Mouse (Mus musculus): ENCODE results near the gene Hes3.

Gene Hes3

DNA sequence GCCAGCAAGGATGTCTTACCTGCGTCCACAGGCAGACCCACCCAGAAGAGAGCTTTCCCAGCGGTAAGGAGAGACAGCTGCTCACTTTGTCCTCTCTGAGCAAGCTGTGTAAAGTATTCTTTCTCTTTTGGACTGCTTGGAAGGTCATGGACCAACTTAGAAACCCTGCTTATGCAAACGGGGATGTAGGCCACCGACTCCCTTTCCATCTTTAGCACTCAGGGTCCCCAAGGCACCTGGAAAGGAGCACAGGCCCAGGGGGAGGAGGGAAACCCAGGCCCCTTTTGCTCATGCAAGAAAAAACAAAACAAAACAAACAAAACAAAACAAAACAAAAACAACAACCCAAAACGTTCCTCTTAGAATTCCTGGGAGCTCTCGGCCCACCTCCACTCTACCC lies at the start of gene Hes3:
Gene Hes3, minus strand, starts transcription at position 101 of the 400 bp plus-strand sequence.
- in situ Hi-C loops (cut with MboI, MseI), result no loop called here

DNA sequence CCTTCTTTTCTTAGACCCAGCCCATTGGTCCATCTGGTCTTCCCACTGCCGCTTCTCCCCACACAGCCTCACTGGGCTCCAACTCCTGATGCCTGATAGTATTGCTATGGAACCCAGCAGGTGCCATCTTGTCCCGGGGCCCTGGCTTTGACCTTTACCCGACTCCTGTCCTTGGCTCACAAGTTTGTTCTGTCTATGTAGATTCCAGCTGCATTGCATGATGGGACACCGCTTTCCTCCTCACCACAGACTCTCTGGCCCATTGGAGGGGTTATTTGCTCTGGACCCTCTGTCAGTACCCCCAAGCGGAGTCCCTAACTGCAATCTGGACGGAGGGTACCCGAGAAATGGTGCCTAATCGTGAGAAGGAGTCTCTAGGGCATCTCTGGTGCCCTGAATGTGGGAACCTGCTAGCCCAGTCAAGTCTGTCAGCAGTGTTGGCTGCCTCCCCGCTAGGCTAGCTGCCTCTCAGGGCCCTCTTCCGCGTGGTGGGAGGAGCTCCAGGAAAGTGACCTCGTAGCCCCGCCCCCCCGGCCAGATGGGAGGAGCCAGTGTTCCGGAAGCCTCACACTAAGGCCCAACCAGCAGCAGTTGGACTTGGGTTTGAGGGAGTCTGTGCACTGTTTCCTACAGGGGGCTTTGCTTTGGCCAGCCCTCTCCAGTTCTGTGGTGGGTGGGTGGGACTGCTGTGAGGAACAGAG lies 49.3 kb upstream of the Hes3 start:
- in situ Hi-C loops (cut with MboI, MseI), result loop anchor here (5.0 kb wide), 1 partner anchor 47 kb away; no protein-coding TSS in a partner anchor

DNA sequence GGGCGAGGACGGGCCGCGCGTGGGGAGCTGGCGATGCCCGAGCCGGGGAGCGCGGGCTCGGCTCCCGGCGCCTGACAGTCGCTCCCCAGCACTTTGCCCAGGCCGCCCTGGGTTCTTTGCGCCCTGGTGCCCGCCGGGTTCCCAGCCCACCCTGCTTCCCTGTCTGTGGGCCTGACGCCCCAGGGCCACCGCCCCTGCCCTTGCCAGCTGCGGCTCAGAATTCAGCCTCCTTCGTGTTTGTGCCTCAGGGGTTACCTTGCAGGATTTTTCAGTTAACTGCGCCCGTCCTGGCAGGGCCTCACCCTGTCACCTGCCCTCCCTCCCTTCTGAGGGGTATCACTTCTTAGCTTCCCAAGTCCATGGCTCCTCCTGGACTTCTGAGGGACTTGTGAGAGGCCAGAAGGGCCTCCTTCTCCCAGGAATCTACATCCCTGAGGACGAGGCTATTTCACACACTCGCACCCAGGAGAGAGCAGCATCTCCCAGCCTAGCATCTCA lies 47.9 kb upstream of the Hes3 start:
- in situ Hi-C loops (cut with MboI, MseI), result no loop called here

DNA sequence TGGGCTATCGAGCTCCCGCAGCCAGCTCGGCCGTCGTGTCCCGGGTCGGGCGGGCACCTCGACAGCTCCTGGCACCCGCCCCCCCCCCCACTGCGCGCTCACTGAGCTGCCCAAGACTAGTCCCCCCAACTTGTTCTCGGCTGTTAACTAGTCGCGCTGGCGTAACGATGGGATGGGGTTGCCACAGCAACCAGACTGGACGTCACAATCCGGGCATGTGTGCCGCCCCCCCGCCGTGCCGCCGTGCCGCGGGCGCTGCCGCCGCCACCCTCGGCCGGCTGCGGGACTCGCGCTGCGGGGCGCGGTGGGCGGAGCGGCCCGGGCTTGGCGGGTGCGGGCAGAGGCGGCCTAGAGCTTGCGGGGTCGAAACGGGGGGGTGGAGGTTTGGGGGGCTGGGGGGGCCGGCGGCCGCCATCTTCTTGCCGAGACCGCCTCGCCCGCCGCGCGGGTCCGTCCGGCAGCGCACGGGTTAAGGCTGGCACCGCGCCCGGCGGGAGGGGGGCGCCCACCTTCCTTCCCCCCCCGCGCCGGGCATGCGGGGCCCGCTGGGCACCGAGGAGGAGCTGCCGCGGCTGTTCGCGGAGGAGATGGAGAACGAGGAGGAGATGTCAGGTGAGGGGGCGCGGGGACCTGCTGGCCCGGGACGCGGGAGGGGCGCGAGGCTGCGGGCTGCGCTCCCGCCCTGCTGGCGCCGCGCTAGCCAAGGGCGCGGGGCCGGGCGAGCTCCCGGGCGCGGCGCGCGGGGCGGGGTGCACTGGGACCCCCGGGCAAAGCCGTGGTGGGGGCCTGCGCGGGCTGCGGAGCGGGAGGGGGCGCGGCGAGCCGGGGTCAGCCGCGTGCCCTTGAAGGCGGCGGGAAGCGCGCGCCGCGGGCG lies 47.2 kb upstream of the Hes3 start, which contains the start of gene Chd5:
Gene Chd5, plus strand, starts transcription at position 233 of the 874 bp plus-strand sequence.
- in situ Hi-C loops (cut with MboI, MseI), result no loop called here

DNA sequence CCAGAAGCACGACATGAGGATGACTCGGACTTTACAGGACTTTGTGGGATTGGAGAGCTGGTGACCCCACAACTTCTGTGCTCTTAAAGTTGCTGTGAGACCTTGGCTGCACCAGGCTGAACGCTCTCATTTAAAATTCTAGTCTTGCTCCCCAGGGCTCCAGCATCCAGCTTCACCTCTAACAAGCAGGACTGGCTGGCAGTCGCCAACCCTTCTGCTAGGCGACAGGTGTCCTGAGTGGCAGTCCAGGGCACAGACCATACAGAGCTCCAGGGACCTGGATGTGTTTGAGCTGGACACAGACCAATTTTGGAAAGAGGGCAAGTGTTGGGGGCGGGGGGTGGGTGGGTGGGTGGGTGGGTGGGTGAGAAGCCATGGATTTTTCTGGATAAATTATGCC lies 46.3 kb upstream of the Hes3 start:
- in situ Hi-C loops (cut with MboI, MseI), result no loop called here

DNA sequence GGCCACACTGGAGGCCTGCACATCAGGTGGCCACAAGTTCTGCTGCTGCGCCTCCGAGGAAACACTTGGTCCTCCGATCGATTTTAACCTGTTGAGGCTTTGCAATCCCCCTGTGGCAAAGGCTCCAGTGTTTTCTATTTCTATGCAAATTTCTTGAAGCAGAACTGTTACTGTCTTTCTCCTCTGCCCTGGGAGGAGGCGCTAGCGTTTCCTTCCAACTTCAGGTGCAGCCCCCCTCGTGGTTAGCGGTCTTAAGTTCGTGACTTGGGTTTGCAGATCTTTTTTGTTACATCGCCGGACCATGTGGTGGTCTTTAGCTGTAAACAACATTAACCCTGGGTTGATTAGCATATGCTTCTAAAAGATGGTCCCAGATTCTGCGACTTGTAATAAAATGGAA lies 42.1 kb upstream of the Hes3 start:
- in situ Hi-C loops (cut with MboI, MseI), result no loop called here

DNA sequence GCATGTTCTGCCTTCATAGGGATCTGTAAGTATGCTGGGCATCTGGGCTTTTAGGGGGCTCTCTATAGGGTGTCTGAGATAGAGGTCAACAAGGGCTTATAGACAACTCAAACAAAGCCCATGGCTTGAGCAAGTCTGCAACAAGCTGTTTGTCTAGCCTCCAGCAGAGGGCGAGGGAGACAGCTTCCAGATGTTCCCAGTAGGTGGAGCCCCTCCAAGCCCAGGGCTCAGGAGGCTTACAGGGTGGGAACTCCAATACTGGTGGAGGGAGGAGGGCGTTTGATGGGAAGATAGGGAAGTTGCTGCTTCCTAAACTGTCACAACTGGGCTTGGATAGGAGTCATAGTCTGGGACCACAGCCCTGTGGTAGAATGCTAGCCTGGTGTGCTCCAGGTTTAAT lies 41.5 kb upstream of the Hes3 start:
- in situ Hi-C loops (cut with MboI, MseI), result no loop called here

DNA sequence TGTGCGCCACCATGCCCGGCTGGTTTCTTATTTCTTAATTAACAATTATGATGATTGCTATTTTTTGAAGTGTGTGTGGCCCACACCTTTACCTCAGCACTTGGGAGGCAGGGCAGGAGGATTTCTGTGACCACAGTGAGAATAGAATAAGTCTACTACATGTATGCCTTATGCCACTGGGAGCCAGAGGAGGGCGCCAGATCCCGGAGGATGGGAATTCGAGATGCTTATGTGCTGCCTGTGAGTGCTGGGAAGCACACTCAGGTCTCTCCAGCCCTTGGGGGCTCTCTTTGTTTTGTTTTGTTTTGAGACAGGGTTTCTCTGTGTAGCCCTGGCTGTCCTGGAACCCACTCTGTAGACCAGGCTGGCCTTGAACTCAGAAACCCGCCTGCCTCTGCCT lies 37.2 kb upstream of the Hes3 start:
- in situ Hi-C loops (cut with MboI, MseI), result loop anchor here (5.0 kb wide), 1 partner anchor 149 kb away; the partner anchor contains the start of genes Kcnab2 and Nphp4

DNA sequence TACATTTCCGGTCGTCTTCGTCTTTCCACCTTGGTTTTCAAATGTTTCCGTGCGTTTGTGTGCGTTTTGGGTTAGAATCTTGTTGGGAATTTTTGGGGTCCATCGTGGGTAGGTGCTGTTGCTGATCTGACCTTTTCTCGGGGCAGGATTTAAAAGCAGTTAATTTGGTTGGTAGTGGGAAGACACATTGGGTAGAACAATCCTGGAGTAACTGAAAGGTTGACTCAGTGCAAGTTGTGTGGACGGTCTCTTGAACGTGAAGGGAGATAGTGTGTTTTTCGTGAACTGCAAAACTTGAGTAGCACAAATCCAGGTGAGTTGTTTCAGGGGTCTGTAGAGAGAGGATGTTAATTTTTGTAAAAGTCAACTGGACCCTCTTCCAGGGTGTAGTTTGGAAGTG lies 35.1 kb upstream of the Hes3 start:
- in situ Hi-C loops (cut with MboI, MseI), result loop anchor here (5.0 kb wide), 1 partner anchor 151 kb away; the partner anchor contains the start of genes Kcnab2 and Nphp4

DNA sequence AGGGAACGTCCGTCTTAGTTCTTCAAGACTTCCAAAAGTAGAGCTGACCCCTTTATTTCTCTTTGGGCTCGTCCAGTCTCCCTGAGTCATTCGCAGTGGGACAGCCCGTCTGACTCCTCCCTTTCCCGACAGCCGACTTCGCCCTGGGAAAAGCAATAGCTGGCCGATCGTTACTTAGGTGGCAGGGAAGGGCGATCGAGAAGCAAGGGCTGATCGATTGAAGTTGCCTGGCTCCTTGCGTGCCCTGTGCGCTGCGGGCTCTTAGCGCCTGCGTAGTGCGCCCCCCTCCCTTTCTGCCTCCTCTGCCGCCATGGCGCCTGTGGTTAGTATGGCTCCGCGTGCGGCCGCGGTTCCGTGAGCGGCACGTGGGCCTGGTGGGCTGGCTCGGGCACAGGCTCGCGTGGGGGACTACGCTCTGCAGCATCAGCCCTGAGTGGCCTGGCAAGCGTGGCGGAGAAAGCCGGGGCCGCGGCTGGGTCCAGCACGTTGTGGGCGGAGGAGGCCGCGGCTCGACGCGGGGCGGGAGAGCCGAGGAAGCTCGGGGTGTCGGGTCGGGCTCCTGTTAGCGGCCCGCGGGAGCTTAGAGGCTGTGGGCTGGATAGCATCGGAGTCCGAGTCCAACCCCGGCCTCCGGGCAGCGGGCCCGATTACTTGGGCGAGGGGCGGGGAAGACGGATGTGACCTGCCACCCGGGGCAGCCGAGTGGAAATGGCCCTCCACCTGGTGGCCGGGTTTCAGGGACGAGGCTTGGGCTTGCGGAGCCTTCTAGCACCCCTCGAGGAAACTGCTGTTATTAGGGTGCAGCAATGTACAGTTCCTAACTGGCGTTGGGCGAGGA lies 34.3 kb upstream of the Hes3 start, which contains the start of gene Rpl22:
Gene Rpl22, plus strand, starts transcription at position 169 of the 838 bp plus-strand sequence.
- in situ Hi-C loops (cut with MboI, MseI), result loop anchor here (5.0 kb wide), 1 partner anchor 152 kb away; the partner anchor contains the start of genes Kcnab2 and Nphp4

DNA sequence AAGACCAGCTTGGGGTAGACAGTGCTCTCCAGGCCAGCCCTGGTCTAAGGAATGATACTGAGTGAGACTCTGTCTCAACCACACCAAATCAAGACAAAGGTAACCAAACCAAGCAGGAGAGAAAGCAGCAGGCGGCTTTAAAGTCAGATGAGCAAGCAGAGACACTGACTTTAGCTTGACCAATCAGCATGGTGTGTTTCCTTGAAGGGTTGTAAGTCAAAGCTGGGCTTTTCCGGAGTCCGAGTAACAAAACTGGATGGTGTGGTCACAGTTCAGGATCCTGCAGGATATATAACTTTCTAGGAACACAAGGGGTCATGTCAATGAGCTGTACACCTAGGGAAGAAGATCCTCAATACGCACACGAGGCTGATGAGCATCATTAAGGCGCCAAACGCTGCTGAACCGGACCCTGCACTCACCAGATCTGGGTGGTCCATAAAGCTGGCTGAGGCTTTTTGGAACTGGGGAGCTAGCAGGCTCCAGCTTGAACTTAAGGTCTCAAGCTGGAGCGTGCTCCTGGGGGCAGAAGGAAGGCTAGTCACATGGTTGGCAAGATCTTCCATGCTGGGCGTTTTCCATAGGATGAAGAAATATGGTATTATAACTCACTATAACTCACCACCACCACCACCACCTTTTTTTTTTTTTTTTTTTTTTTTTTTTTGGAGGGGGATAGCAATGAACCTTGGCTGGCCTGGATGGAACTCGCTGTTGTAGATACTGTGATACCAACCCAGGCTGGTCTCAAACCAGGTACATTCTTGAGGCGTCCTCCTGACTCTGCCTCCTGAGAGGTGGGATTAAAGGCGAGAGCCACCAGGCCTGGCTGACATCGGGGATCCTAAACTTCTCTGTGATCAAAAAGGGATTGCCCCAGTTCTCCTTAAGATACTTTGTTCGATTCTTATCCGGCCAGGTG lies 33.4 kb upstream of the Hes3 start:
- in situ Hi-C loops (cut with MboI, MseI), result loop anchor here (5.0 to 25.0 kb wide), 2 partner anchors 152 to 1637 kb away; partner anchors contain the start of genes A430005L14Rik, Kcnab2 and Nphp4

DNA sequence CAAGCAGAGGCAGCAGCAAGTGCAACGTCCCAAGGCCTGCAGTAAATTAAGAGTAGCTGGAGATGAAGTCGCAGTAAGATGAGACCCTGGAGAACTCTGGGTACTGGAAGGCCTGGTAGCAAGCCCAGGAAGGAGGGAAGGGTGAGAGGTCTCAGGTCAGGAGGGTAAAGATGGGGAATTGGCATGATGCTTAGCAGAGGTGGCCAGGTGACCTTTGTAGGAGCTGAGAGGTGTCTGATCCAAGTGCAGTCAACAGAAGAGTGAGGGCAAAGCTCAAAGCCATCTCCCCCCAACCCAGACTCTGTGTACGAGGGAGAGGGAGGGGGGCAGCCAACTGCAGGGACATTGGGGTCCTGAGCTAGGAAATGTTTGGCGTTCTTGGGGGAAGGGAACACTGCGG lies 30.0 kb upstream of the Hes3 start:
- in situ Hi-C loops (cut with MboI, MseI), result loop anchor here (25.0 kb wide), 1 partner anchor 1641 kb away; the partner anchor contains the start of gene A430005L14Rik

DNA sequence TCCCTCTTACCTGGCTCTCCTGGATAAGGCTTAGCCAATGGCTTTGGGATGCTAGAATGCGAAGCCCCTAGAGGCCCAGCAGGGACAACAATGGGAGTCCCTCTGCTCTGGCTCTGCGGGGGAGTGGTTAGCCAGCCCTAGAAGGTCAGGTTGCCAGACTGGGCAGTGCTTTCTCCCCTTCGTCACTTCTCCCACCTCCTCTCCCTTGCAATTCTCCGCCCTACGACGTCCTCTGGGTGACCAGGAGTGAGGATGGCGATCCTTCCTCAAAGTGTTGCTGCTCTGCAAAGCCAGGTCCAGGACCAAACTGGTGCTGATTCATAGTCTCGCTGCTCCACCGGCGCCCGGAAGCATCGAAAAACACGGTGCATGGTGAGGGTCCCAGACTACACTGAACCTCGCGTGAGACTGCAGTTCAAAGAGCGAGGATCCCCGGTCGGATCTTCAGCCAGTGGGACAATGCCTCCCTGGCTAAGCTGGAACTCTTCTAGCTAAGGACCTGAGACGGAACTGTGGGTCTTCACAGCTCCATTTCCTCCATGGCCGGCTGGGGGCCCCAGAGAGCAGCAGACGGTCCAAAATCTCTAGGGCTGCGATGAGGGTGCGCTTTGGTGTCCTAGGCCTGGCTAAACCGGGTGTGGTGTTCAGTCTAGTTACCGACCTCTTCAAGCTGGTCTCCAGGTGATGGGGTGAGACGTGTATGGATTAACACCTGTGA lies 27.2 kb upstream of the Hes3 start, which contains the start of gene Rnf207:
Gene Rnf207, minus strand, starts transcription at position 477 of the 718 bp plus-strand sequence.
- in situ Hi-C loops (cut with MboI, MseI), result loop anchor here (25.0 kb wide), 1 partner anchor 1644 kb away; the partner anchor contains the start of gene A430005L14Rik

DNA sequence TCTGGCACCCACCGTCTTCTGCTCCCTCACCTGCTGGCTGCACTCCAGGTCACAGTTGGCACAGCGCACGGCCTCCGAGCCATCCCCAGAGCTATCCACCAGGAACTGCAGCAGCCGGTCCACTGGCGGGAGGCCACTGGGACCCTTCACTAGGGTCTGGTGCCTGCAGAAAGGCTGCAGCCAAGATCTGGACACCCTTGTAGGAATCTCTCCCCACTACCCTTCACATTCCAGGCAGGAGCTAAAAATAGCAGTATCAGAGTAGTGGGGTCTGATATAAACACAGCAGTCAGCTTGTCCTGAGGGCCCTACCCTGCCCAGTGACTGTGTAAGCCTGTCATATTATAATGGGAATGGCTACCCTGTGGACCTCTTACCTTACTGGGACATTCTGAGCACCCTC lies 26.2 kb upstream of the Hes3 start:
- in situ Hi-C loops (cut with MboI, MseI), result loop anchor here (25.0 kb wide), 1 partner anchor 1645 kb away; the partner anchor contains the start of gene A430005L14Rik

DNA sequence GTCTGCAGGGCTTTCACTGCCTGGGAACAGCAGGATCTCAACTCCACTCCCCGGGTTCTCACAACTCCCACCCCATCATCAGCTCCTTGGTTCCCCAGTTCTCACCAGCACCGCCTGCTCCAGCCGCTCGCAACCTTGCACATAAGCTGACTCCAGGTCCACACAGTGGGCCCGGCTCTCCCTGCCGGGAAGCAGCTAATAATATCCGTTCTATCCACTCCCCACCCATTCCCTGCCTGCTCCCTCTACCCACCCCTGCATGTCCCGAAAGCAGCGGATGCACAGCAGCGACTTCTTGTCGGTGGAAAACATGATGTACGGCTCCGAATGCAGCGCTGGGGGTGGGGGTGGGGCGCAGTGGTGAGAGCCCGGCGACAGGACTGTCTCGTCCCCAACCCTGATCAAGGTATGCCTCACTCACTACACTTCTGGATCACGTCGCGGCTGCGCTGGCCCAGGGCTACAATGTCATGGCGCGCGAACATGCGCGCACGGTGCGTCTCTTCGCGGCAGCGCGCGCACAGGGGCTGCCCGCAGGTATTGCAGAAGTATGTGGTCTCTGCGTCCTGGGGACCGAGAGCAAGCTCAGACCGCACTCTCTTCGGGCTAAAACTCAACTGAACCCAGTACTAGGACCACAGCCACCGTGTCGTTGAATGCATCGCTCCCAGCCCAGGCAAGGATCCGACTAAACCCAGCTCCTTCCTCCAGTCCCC lies 24.2 kb upstream of the Hes3 start:
- in situ Hi-C loops (cut with MboI, MseI), result loop anchor here (25.0 kb wide), 1 partner anchor 1647 kb away; the partner anchor contains the start of gene A430005L14Rik

DNA sequence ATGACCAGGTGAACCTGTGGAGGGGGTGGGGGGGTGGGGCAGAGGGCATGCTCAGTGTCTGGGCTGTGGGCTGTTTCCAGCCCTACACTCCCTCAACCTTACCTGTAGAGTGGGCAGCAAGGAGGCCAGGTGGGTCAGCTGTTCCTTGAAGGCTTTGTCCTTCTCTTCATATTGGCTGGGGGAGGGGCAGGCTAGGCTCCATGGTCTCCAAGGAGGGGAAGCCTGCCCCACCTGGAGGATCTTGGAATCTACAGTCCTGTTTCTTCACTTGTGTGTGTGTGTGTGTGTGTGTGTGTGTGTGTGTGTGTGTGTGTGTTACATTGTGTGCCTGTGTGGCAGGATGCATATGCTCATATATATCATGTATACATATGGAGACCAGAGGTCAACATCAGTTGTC lies 22.5 kb upstream of the Hes3 start:
- in situ Hi-C loops (cut with MboI, MseI), result loop anchor here (25.0 kb wide), 1 partner anchor 1648 kb away; the partner anchor contains the start of gene A430005L14Rik

DNA sequence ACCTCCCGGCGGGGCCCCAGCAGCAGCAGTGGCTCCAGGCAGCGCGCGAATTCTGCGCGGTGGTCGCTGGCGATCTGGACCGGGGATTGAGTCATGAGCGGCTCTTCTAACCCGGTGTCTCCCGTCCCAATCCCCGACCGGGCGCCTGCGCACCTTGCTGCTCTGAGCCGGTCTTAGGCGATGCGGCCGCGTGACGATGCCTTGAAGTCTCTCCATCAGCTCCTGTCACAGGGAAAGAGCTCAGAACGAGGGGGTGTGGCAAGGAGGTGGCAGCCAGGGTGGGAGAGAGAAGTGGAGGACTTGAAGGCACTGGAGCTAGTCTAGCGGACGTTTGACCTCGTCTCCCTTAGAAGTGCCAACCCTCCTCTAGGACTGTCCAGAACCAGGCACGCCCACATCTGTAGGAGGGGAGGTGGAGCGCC lies 21.8 kb upstream of the Hes3 start:
- in situ Hi-C loops (cut with MboI, MseI), result loop anchor here (25.0 kb wide), 1 partner anchor 1649 kb away; the partner anchor contains the start of gene A430005L14Rik

DNA sequence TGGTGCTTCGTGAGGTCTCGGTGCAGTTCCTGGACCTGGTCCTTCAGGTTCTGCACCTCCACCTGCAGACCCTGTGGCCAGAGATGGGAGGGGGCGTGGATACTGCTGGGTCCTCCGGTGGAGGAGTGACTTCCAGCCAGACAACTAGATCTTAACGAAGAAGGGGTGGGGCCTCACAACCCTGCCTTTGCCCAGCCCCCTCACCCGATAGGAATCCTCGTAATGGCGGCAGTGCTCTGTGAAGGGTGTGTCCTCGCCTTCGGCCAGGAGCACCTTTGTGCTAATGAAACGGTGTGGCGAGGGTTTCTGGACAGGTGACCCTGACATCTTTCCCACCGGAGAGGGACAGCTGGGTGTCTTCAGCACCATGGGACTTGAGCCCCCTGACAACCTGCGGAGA lies 20.7 kb upstream of the Hes3 start:
- in situ Hi-C loops (cut with MboI, MseI), result loop anchor here (25.0 kb wide), 1 partner anchor 1650 kb away; the partner anchor contains the start of gene A430005L14Rik
